Mouse (Mus musculus): Measurements from ENCODE around the gene Sgms1. TPM values are rescaled to one million over a fixed set of nuclear protein-coding genes. Genes with fewer than 3 reads are reported as not detected.
"Not testable (repeated sequence)": the region's sequence is repeated elsewhere in the genome, so short reads cannot be mapped to it uniquely, and the experiment has no call there.

Gene Sgms1
- polyA plus RNA-seq, 1 experiment from 2014 or later, result 21.5 TPM

GRCm38 (mm10) chr19:32326621-32327021 is 62.9 kb downstream of the Sgms1 start:
- H3K9me3 ChIP-seq, result no peaks in the 10 kb centered on the region
- peaks cover 6% of the 10 kb centered on the region for H3K4me1 ChIP-seq
- no peaks in the 10 kb centered on the region for H3K27me3 ChIP-seq (replicated peaks)
- no peak overlapping the region for H3K27ac ChIP-seq
- no peak overlapping the region for H3K9ac ChIP-seq
- H3K4me3 ChIP-seq, result no peak overlapping the region
- no peak overlapping the region for H3K4me2 ChIP-seq
- no peak for ATAC-seq (replicated peaks)
- WGBS, result 72% methylated on average over 4 of the region's 4 CpGs
- H3K36me3 ChIP-seq (replicated peaks), result no peaks in the 10 kb centered on the region

GRCm38 (mm10) chr19:32326156-32326555 is 63.4 kb downstream of the Sgms1 start:
- Histone ChIP-seq H3K27me3 (replicated peaks) (no peaks in the 10 kb centered on the region), H3K36me3 (replicated peaks) (no peaks in the 10 kb centered on the region), H3K9ac (no peak overlapping the region), H3K27ac (no peak overlapping the region), H3K9me3 (no peaks in the 10 kb centered on the region), H3K4me2 (no peak overlapping the region), H3K4me1 (peaks cover 6% of the 10 kb centered on the region), H3K4me3 (no peak overlapping the region)
- no peak for ATAC-seq (replicated peaks)
- WGBS, result 92% methylated on average over 3 of the region's 3 CpGs

- Histone ChIP-seq H3K4me1 (peaks cover 6% of the 10 kb centered on the region), H3K9ac (no peak overlapping the region), H3K4me2 (no peak overlapping the region), H3K27me3 (replicated peaks) (no peaks in the 10 kb centered on the region), H3K4me3 (no peak overlapping the region), H3K36me3 (replicated peaks) (no peaks in the 10 kb centered on the region), H3K9me3 (no peaks in the 10 kb centered on the region), H3K27ac (no peak overlapping the region)
- no peak for ATAC-seq (replicated peaks)
- WGBS, result 67% methylated on average over 10 of the region's 10 CpGs
Observed at GRCm38 (mm10) chr19:32325100-32325768, 64.3 kb downstream of the Sgms1 start.

GRCm38 (mm10) chr19:32324550-32324949 is 65.0 kb downstream of the Sgms1 start:
- Histone ChIP-seq H3K4me2 (no peak overlapping the region), H3K4me1 (peaks cover 6% of the 10 kb centered on the region), H3K9ac (no peak overlapping the region), H3K27ac (no peak overlapping the region), H3K36me3 (replicated peaks) (no peaks in the 10 kb centered on the region), H3K9me3 (no peaks in the 10 kb centered on the region), H3K27me3 (replicated peaks) (no peaks in the 10 kb centered on the region), H3K4me3 (no peak overlapping the region)
- no peak for ATAC-seq (replicated peaks)
- 93% methylated on average over 1 of the region's 1 CpGs for WGBS

GRCm38 (mm10) chr19:32323070-32323469 is 66.4 kb downstream of the Sgms1 start:
- Histone ChIP-seq H3K4me1 (peaks cover 6% of the 10 kb centered on the region), H3K4me3 (no peak overlapping the region), H3K4me2 (no peak overlapping the region), H3K9ac (no peak overlapping the region), H3K27ac (no peak overlapping the region), H3K27me3 (replicated peaks) (no peaks in the 10 kb centered on the region), H3K9me3 (no peaks in the 10 kb centered on the region), H3K36me3 (replicated peaks) (no peaks in the 10 kb centered on the region)
- no peak for ATAC-seq (replicated peaks)
- WGBS, result 65% methylated on average over 11 of the region's 11 CpGs

GRCm38 (mm10) chr19:32322429-32323035 is 67.0 kb downstream of the Sgms1 start:
- peak; percentile 79 for ATAC-seq (replicated peaks)
- no peaks in the 10 kb centered on the region for H3K9me3 ChIP-seq
- H3K4me3 ChIP-seq, result no peak overlapping the region
- H3K36me3 ChIP-seq (replicated peaks), result no peaks in the 10 kb centered on the region
- WGBS, result 26% methylated on average over 3 of the region's 3 CpGs
- no peak overlapping the region for H3K9ac ChIP-seq
- H3K27ac ChIP-seq, result 0 out of 2 replicates have a peak overlapping the region, but pooled peaks have one; percentile 23
- no peaks in the 10 kb centered on the region for H3K27me3 ChIP-seq (replicated peaks)
- H3K4me2 ChIP-seq, result no peak overlapping the region
- H3K4me1 ChIP-seq, result peaks cover 6% of the 10 kb centered on the region

GRCm38 (mm10) chr19:32320366-32320666 is 69.2 kb downstream of the Sgms1 start:
- H3K4me1 ChIP-seq, result peaks cover 6% of the 10 kb centered on the region
- H3K4me3 ChIP-seq, result no peak overlapping the region
- no peaks in the 10 kb centered on the region for H3K9me3 ChIP-seq
- no peak overlapping the region for H3K27ac ChIP-seq
- no peaks in the 10 kb centered on the region for H3K27me3 ChIP-seq (replicated peaks)
- H3K36me3 ChIP-seq (replicated peaks), result no peaks in the 10 kb centered on the region
- 56% methylated on average over 4 of the region's 4 CpGs for WGBS
- ATAC-seq (replicated peaks), result no peak
- H3K9ac ChIP-seq, result no peak overlapping the region
- H3K4me2 ChIP-seq, result no peak overlapping the region

- H3K9me3 ChIP-seq, result no peaks in the 10 kb centered on the region
- no peak overlapping the region for H3K27ac ChIP-seq
- ATAC-seq (replicated peaks), result no peak
- no peaks in the 10 kb centered on the region for H3K36me3 ChIP-seq (replicated peaks)
- peaks cover 6% of the 10 kb centered on the region for H3K4me1 ChIP-seq
- H3K4me3 ChIP-seq, result no peak overlapping the region
- 75% methylated on average over 12 of the region's 12 CpGs for WGBS
- H3K9ac ChIP-seq, result no peak overlapping the region
- H3K4me2 ChIP-seq, result no peak overlapping the region
- no peaks in the 10 kb centered on the region for H3K27me3 ChIP-seq (replicated peaks)
Observed at GRCm38 (mm10) chr19:32319531-32320365, 69.8 kb downstream of the Sgms1 start.

- Histone ChIP-seq H3K27me3 (replicated peaks) (no peaks in the 10 kb centered on the region), H3K9ac (no peak overlapping the region), H3K9me3 (no peaks in the 10 kb centered on the region), H3K4me2 (no peak overlapping the region), H3K4me1 (peaks cover 6% of the 10 kb centered on the region), H3K4me3 (no peak overlapping the region), H3K36me3 (replicated peaks) (no peaks in the 10 kb centered on the region), H3K27ac (no peak overlapping the region)
- WGBS, result 78% methylated on average over 1 of the region's 1 CpGs
- ATAC-seq (replicated peaks), result no peak
Observed at GRCm38 (mm10) chr19:32319057-32319456, 70.5 kb downstream of the Sgms1 start.

GRCm38 (mm10) chr19:32317347-32317746 is 72.2 kb downstream of the Sgms1 start:
- not testable (repeated sequence) for H3K27me3 ChIP-seq (replicated peaks); ATAC-seq (replicated peaks); H3K27ac ChIP-seq; H3K4me3 ChIP-seq; H3K9me3 ChIP-seq; H3K4me2 ChIP-seq; H3K9ac ChIP-seq; H3K4me1 ChIP-seq; H3K36me3 ChIP-seq (replicated peaks)
- 100% methylated on average over 1 of the region's 1 CpGs for WGBS

GRCm38 (mm10) chr19:32313304-32313703 is 76.2 kb downstream of the Sgms1 start:
- H3K9ac ChIP-seq, result no peak overlapping the region
- H3K27me3 ChIP-seq (replicated peaks), result no peaks in the 10 kb centered on the region
- no peaks in the 10 kb centered on the region for H3K4me1 ChIP-seq
- no peaks in the 10 kb centered on the region for H3K9me3 ChIP-seq
- no peaks in the 10 kb centered on the region for H3K36me3 ChIP-seq (replicated peaks)
- 90% methylated on average over 4 of the region's 4 CpGs for WGBS
- no peak overlapping the region for H3K4me2 ChIP-seq
- H3K27ac ChIP-seq, result no peak overlapping the region
- H3K4me3 ChIP-seq, result no peak overlapping the region
- no peak for ATAC-seq (replicated peaks)

GRCm38 (mm10) chr19:32311762-32312161 is 77.8 kb downstream of the Sgms1 start:
- no peak overlapping the region for H3K4me2 ChIP-seq
- no peak for ATAC-seq (replicated peaks)
- H3K9me3 ChIP-seq, result no peaks in the 10 kb centered on the region
- 93% methylated on average over 5 of the region's 5 CpGs for WGBS
- H3K27me3 ChIP-seq (replicated peaks), result no peaks in the 10 kb centered on the region
- no peak overlapping the region for H3K9ac ChIP-seq
- H3K36me3 ChIP-seq (replicated peaks), result no peaks in the 10 kb centered on the region
- H3K4me1 ChIP-seq, result no peaks in the 10 kb centered on the region
- no peak overlapping the region for H3K27ac ChIP-seq
- no peak overlapping the region for H3K4me3 ChIP-seq

Data from midbrain, embryonic 15.5 days (tissue).